Mouse (Mus musculus): Measurements from ENCODE around the gene Rtl9.

- TF ChIP-seq CTCF (IDR thresholded peaks at IDR 0.05; ENCODE audit: borderline replicate concordance, extremely low read depth, insufficient read depth, insufficient read length) (no peak), POLR2A (IDR thresholded peaks at IDR 0.05; ENCODE audit: borderline replicate concordance, extremely low read depth, insufficient read depth, insufficient read length, poor library complexity, severe bottlenecking) (no peak)
Measured at GRCm38 (mm10) chrX:143097551-143097950, 1.8 kb upstream of the Rtl9 start.
